In the genomic region with DNA sequence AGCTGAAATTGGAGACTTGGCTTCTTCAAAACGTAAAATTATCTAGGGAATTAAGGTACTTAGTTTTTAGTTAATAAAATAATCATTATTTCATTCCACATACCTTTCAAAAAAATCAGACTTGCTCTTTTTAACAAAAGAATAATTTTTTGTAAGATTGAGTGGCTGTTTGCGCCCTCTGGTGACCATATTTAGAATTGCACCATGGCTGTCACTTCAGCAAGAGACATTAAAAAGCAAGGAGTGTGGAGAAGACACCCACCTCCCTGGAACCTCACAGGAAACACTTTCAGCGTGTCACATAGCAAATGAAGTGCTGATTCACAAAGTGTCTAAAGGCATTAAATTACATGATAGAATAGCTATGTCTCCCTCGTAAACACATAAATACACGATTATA, we compare ENCODE assay signal across 9 mouse cellular contexts. TPM values are rescaled to one million over a fixed set of nuclear protein-coding genes. Genes with fewer than 3 reads are reported as not detected.
DNase-seq lines count a peak whose midpoint lies in the region; ATAC-seq and TF ChIP-seq lines count a peak whose summit lies in the region.
"Had no signal": no experiment of that assay in that cellular context is flagged by ENCODE, and none has a peak within 500 bp of the region (broad histone marks: within the 10 kb centered on the region; RNA-seq: fewer than 3 reads in every experiment).

No protein-coding gene starts in this region.

- H3K4me3 ChIP-seq in heart, embryonic 10.5 days: no peak overlapping the region
- H3K4me3 ChIP-seq in E14TG2a.4 (replicated peaks; ENCODE audit: low read length): no peak overlapping the region
- H3K4me3 ChIP-seq in midbrain, postnatal 0 days (ENCODE audit: low read depth, low read length): no peak overlapping the region
- H3K4me3 ChIP-seq: neural tube, embryonic 13.5 days had no signal

- TF ChIP-seq CTCF in E14TG2a.4 (conservative IDR thresholded peaks at IDR 0.05; ENCODE audit: low read length): peak; percentile 88
- peak; percentile 79 for TF ChIP-seq CTCF in midbrain, postnatal 0 days (IDR thresholded peaks at IDR 0.05)

- 36% methylated on average over 5 of the region's 5 CpGs for WGBS in heart, embryonic 10.5 days
- WGBS in midbrain, postnatal 0 days: 38% methylated on average over 5 of the region's 5 CpGs

- H3K27me3 ChIP-seq in heart, embryonic 10.5 days (ENCODE audit: insufficient read depth, poor library complexity, severe bottlenecking): no peaks in the 10 kb centered on the region; the same call in 1 of the 2 replicates
- no peaks in the 10 kb centered on the region for H3K27me3 ChIP-seq in E14TG2a.4 (ENCODE audit: insufficient read depth, low read length)
- H3K27me3 ChIP-seq in midbrain, postnatal 0 days (ENCODE audit: insufficient read depth, low read length): no peaks in the 10 kb centered on the region

- intact Hi-C loops in heart, postnatal 10 days (cut with DNase I): loop anchor here (10.0 kb wide), 1 partner anchor 164 kb away; no protein-coding TSS in a partner anchor

- peak; percentile 27 to 52 for DNase-seq in heart, postnatal 10 days
- no peak for DNase-seq in heart, embryonic 10.5 days (ENCODE audit: low spot score)
- peak; percentile 64 for DNase-seq in 3T3-L1 (ENCODE audit: low read depth, low spot score)
- DNase-seq in cerebellum, postnatal 10 days: peak; percentile 55 to 57
- DNase-seq in layer of hippocampus, adult 18-20 months (ENCODE audit: low spot score in 2 of 2): peak; percentile 6 to 59
- DNase-seq in midbrain, postnatal 0 days (ENCODE audit: low spot score): peak; percentile 33

- no peaks in the 10 kb centered on the region for H3K4me1 ChIP-seq in heart, embryonic 10.5 days
- H3K4me1 ChIP-seq in E14TG2a.4 (replicated peaks; ENCODE audit: low read depth, low read length): no peaks in the 10 kb centered on the region
- no peaks in the 10 kb centered on the region for H3K4me1 ChIP-seq in midbrain, postnatal 0 days (ENCODE audit: insufficient read depth, low read length)
- H3K4me1 ChIP-seq: neural tube, embryonic 13.5 days had no signal

- no peak overlapping the region for H3K9ac ChIP-seq in midbrain, postnatal 0 days (replicated peaks; ENCODE audit: low read length, poor library complexity, severe bottlenecking)
- H3K9ac ChIP-seq: neural tube, embryonic 13.5 days had no signal

- no peak overlapping the region for H3K4me2 ChIP-seq in midbrain, postnatal 0 days (ENCODE audit: low read depth, low read length, poor library complexity, severe bottlenecking)
- H3K4me2 ChIP-seq: neural tube, embryonic 13.5 days had no signal

- H3K9me3 ChIP-seq in heart, embryonic 10.5 days: no peaks in the 10 kb centered on the region
- H3K9me3 ChIP-seq in E14TG2a.4 (ENCODE audit: low read length): no peaks in the 10 kb centered on the region
- no peaks in the 10 kb centered on the region for H3K9me3 ChIP-seq in midbrain, postnatal 0 days (ENCODE audit: low read length)
- H3K9me3 ChIP-seq: neural tube, embryonic 13.5 days had no signal

- no peak for ATAC-seq in midbrain, postnatal 0 days (ENCODE audit: low FRiP score)
- ATAC-seq in erythroblast, adult 5-6 weeks (replicated peaks; ENCODE audit: low FRiP score, poor library complexity, severe bottlenecking): no peak

- no peak overlapping the region for H3K27ac ChIP-seq in heart, embryonic 10.5 days
- H3K27ac ChIP-seq in midbrain, postnatal 0 days (ENCODE audit: low read depth, low read length): no peak overlapping the region
- H3K27ac ChIP-seq: neural tube, embryonic 13.5 days had no signal

- H3K36me3 ChIP-seq in heart, embryonic 10.5 days: no peaks in the 10 kb centered on the region
- no peaks in the 10 kb centered on the region for H3K36me3 ChIP-seq in E14TG2a.4 (ENCODE audit: insufficient read depth, low read length)
- no peaks in the 10 kb centered on the region for H3K36me3 ChIP-seq in midbrain, postnatal 0 days (ENCODE audit: insufficient read depth, low read length)
- H3K36me3 ChIP-seq: neural tube, embryonic 13.5 days had no signal

RNA-seq across cellular contexts. Expression of gene Nxf2, which starts 34.2 kb away (rescaled TPM):
- under 1 TPM in 1 of 2 experiments, not detected in 1; 0.10 TPM for total RNA-seq in heart, postnatal 10 days (2021)
- polyA plus RNA-seq in heart, embryonic 10.5 days (2016; fragmentation: Nextera tagmentation; extraction: Ambion mirVana): 0.44 and 0.59 TPM in 2 replicates
- total RNA-seq in layer of hippocampus, adult 18-20 months (2021): not detected
- total RNA-seq in midbrain, postnatal 0 days (2014; rRNA removed): 0.11 TPM in 1 of 2 replicates, not detected in the other
- polyA plus RNA-seq in midbrain, postnatal 0 days (2015; fragmentation: Nextera tagmentation; extraction: Ambion mirVana): 0.19 and 0.43 TPM in 2 replicates
- 1.0 TPM in 1 of 2 replicates, not detected in the other for total RNA-seq in erythroblast, adult 5-6 weeks (2015; ENCODE audit: low replicate concordance)
- not detected in 2 replicates for total RNA-seq in erythroblast, adult 5-6 weeks (2017; ENCODE audit: low replicate concordance)
